Mouse (Mus musculus) heart, embryonic 14.5 days (tissue): ENCODE data around the gene Rbms1. TPM values are rescaled to one million over a fixed set of nuclear protein-coding genes. Genes with fewer than 3 reads are reported as not detected.

ENCODE experiments used
- ATAC-seq: fragments of 200-750 bp; cut with Nextera tagmentation; 2 replicates; pipeline ENCODE4 v1.8.0; 2017; ENCODE audit warnings: low read depth, moderate TSS enrichment; ENCODE audit not compliant: insufficient number of reproducible peaks, insufficient read depth, low FRiP score
- H3K27ac ChIP-seq, 2 experiments: fragments of 200-500 bp in 1 of 2; fragments of 300-500 bp in 1 of 2; sonication (generic) in 1 of 2; replicated peaks in 1 of 2; 2 replicates each; pipeline ENCODE4 v1.5.1; 2012 to 2014; ENCODE audit warnings: low read depth in 2 of 2, low read length in 2 of 2, control low read depth in 1 of 2, mild to moderate bottlenecking in 1 of 2, mixed read lengths in 1 of 2; ENCODE audit not compliant: control insufficient read depth in 1 of 2, insufficient read depth in 1 of 2
- H3K27me3 ChIP-seq: fragments of 300-500 bp; sonication (generic); 2 replicates; pipeline ENCODE4 v1.6.1; 2014; ENCODE audit warnings: mild to moderate bottlenecking, low read length, control low read depth; ENCODE audit not compliant: control insufficient read depth, insufficient read depth
- H3K36me3 ChIP-seq: fragments of 300-500 bp; sonication (generic); 2 replicates; pipeline ENCODE4 v1.6.1; 2014; ENCODE audit warnings: mild to moderate bottlenecking, control low read depth, low read length, mixed read lengths; ENCODE audit not compliant: control insufficient read depth, insufficient read depth
- H3K4me1 ChIP-seq, 2 experiments: fragments of 200-500 bp in 1 of 2; fragments of 300-500 bp in 1 of 2; sonication (generic) in 1 of 2; 2 replicates each; pipeline ENCODE4 v1.6.1; 2012 to 2014; ENCODE audit warnings: low read length in 2 of 2, control low read depth in 1 of 2, mixed read lengths in 1 of 2; ENCODE audit not compliant: control insufficient read depth in 2 of 2, insufficient read depth in 2 of 2
- H3K4me2 ChIP-seq: fragments of 300-500 bp; sonication (generic); 2 replicates; pipeline ENCODE4 v1.6.1; 2014; ENCODE audit warnings: mild to moderate bottlenecking, low read length
- H3K4me3 ChIP-seq, 2 experiments: fragments of 200-500 bp in 1 of 2; fragments of 300-500 bp in 1 of 2; sonication (generic) in 1 of 2; 2 replicates each; pipeline ENCODE4 v1.5.1; 2012 to 2014; ENCODE audit warnings: low read length in 2 of 2, mild to moderate bottlenecking in 2 of 2, control low read depth in 1 of 2, low read depth in 1 of 2, moderate library complexity in 1 of 2; ENCODE audit not compliant: control insufficient read depth in 1 of 2, insufficient read depth in 1 of 2
- H3K9ac ChIP-seq: fragments of 300-500 bp; sonication (generic); 2 replicates; pipeline ENCODE4 v1.6.1; 2014; ENCODE audit warnings: mild to moderate bottlenecking, low read length
- H3K9me3 ChIP-seq: fragments of 300-500 bp; sonication (generic); 2 replicates; pipeline ENCODE4 v1.6.1; 2016; ENCODE audit warnings: low read length, control low read depth; ENCODE audit not compliant: control insufficient read depth
- WGBS: fragments of 180-500 bp; shearing (Covaris S2); extraction: QIAGEN DNeasy Blood & Tissue Kit; methylation state at CpG from one replicate; pipeline ENCODE4 v1.1.7; 2014; 5-methylcytosine and 5-hydroxymethylcytosine counted together
- polyA plus RNA-seq: library from polyadenylated mRNA; unstranded; fragments of >200 nt; fragmentation: Nextera tagmentation; extraction: Ambion mirVana; gene quantifications from 2 replicates; pipeline ENCODE4 v1.2.1, GENCODE M21; 2014

Gene Rbms1
- polyA plus RNA-seq, 1 experiment from 2014 or later, result 79.7 TPM

DNA sequence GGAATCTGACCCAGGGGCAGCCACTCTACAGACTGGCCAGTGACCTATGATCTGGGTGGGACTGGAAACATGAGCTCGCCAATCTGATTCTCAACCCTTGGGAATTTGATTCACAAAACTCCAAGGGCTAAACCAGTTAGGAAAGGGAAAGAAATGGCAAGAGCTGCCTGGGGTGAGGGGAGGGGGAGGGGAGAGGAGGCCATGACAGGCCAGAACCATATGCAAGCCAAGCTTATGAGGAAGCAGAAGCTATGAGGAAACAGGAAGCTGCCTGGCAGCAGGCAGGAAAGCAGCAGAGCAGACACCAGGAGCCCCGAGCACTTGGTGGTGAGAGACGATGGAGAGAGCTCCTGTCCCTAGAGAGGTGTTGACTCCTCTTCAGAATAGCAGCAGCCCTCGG is 79.1 kb downstream of the Rbms1 start:
- Histone ChIP-seq H3K9me3 (no peaks in the 10 kb centered on the region), H3K4me1 (peaks cover 9 to 35% of the 10 kb centered on the region in 2 experiments), H3K4me2 (no peak overlapping the region), H3K27ac (peak overlapping the region; percentile 49 to 53; a peak in 2 of 4 replicates), H3K36me3 (no peaks in the 10 kb centered on the region), H3K9ac (no peak overlapping the region), H3K4me3 (no peak overlapping the region), H3K27me3 (no peaks in the 10 kb centered on the region)
- no peak for ATAC-seq
- 25% methylated on average over 4 of the region's 4 CpGs for WGBS

DNA sequence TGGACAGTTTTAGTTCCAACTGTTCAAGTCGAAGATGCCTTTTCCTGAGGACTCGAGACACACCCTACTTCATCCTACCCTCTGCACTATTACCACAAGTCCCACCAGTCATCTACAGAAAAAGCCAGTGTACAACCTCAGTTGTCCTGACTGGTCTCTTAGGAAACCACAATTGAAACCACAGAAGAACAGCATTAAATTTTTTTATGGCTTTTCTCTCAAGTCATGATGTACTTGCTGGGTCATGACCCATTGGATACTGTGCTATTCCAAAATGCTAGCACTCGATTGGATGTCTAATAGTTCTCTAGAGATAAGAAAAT is 80.0 kb downstream of the Rbms1 start:
- H3K9me3 ChIP-seq, result no peaks in the 10 kb centered on the region
- H3K4me2 ChIP-seq, result no peak overlapping the region
- no peak overlapping the region for H3K9ac ChIP-seq
- no peaks in the 10 kb centered on the region for H3K27me3 ChIP-seq
- no peak overlapping the region for H3K27ac ChIP-seq
- 0 out of 2 replicates have a peak, but pooled peaks cover 3% of the 10 kb centered on the region for H3K36me3 ChIP-seq
- no peak for ATAC-seq
- H3K4me3 ChIP-seq, result no peak overlapping the region
- peaks cover 9 to 42% of the 10 kb centered on the region in 2 experiments for H3K4me1 ChIP-seq
- 62% methylated on average over 3 of the region's 3 CpGs for WGBS

DNA sequence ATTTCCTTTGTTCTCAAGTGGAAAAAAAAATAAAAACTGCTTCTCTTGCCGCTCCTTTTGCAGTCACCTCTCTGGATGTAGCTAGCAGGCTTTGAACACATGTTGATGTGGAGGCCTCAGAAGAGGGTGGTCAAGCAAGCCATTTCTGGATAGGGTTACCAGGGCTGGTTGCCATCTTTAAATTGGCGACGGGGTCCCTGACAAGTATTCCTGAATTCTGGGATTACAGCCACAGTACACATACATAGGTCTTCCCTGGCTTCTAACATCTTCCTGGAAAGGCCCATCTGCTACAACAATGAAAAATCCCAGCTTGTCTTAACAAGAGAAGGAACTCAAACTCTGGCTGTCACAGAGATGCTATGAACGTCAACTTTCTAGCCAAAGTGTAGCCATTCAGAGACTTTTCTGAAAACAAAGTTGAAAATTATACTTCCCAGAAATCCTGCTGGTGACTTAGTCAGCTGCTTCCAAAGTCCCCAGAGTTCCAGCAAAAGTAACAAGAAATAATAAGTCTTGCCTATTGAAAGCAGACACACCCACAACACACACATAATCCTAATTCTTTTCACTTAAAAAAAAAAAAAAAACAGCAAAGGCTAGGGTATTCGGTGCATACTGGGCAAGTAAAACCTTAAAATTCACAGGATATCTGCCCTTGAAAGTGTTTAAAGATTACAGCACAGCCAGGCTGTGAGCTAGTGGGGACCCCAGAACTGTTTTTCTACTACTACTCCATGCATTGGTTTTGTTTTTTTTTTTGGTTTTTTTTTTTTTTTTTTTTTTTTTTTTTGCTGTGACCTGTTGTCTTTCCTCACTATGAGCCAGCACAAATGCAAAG is 80.6 kb downstream of the Rbms1 start:
- Histone ChIP-seq H3K4me1 (peaks cover 13 to 48% of the 10 kb centered on the region in 2 experiments), H3K4me2 (peak overlapping the region; percentile 86)
- ATAC-seq, result no peak

DNA sequence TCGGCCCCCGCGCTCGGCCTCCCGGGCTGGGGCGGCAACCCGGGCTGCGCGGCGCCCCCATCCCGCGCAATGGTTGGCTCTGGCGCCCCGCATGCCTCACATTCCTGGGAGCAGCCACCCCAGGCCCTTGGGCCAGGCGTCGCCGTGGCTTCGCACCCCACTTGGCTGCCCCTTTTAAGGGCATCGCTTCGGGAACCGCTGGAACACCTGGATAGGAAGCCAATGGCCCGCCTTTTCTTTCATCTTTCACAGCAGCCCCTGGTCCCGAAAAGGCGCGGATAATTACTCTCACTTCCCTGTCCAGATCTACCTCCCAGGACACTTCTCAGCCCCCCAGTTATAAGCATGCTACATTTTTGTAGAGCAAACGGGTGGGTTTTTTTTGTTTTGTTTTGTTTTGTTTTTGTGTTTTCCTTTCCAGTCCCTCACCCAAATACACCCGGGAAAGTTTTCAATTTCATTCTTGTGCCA is 81.4 kb downstream of the Rbms1 start:
- Histone ChIP-seq H3K27ac (peak overlapping the region; percentile 50 to 94), H3K4me2 (peak overlapping the region; percentile 86), H3K4me1 (peaks cover 15 to 56% of the 10 kb centered on the region in 2 experiments), H3K9ac (peak overlapping the region; percentile 97), H3K36me3 (0 out of 2 replicates have a peak, but pooled peaks cover 3% of the 10 kb centered on the region), H3K4me3 (peak overlapping the region; percentile 98 to 99), H3K27me3 (no peaks in the 10 kb centered on the region), H3K9me3 (no peaks in the 10 kb centered on the region)
- 2% methylated on average over 27 of the region's 27 CpGs for WGBS
- no peak; the same call in 1 of the 2 replicates for ATAC-seq

More for the DNA sequence above, 80.6 kb downstream of the Rbms1 start:
- 0 out of 2 replicates have a peak, but pooled peaks cover 3% of the 10 kb centered on the region for H3K36me3 ChIP-seq
- no peaks in the 10 kb centered on the region for H3K9me3 ChIP-seq
- 57% methylated on average over 5 of the region's 5 CpGs for WGBS
- H3K9ac ChIP-seq, result no peak overlapping the region
- H3K27ac ChIP-seq, result peak overlapping the region; percentile 2 to 94; a peak in 1 of 4 replicates
- H3K27me3 ChIP-seq, result no peaks in the 10 kb centered on the region
- no peak overlapping the region for H3K4me3 ChIP-seq

DNA sequence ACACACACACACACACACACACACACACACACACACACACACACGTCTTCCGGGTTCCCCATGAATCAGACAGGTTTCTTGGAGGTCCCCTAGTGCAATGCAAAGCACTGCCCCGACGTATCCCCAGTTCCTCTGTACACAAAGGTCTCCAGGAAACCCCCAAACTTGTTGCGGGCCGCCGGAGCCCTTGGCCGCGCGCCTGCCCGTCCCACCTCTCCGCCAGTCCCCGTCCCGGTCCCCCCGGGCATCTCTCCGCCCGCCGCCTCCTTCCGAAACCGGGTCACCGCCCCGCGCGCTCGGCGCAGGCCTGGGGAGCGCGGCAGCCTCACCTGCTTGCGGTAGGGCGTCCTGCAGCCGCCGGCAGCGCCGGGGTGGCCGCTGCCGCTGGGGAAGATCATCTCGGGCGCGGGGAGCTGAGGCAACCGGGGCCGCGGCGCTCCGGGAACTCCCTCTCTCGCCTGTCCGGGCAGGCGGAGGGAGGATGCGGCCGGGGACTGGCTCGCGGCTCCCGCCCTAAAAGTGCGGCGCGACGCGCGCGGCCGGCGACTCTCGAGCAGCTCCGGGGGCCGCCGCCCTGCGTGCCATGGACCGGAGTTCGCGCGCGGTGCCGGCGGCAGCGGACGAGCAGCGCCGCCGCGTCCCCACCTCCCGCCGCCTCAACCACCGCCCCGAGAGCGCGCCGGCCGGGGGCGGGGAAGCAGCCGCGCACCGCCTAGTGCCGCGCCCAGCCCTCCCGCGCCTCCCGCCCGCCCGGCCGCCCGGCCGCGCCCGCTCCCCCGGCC is 82.0 kb downstream of the Rbms1 start:
- H3K4me1 ChIP-seq, result peaks cover 18 to 61% of the 10 kb centered on the region in 2 experiments

DNA sequence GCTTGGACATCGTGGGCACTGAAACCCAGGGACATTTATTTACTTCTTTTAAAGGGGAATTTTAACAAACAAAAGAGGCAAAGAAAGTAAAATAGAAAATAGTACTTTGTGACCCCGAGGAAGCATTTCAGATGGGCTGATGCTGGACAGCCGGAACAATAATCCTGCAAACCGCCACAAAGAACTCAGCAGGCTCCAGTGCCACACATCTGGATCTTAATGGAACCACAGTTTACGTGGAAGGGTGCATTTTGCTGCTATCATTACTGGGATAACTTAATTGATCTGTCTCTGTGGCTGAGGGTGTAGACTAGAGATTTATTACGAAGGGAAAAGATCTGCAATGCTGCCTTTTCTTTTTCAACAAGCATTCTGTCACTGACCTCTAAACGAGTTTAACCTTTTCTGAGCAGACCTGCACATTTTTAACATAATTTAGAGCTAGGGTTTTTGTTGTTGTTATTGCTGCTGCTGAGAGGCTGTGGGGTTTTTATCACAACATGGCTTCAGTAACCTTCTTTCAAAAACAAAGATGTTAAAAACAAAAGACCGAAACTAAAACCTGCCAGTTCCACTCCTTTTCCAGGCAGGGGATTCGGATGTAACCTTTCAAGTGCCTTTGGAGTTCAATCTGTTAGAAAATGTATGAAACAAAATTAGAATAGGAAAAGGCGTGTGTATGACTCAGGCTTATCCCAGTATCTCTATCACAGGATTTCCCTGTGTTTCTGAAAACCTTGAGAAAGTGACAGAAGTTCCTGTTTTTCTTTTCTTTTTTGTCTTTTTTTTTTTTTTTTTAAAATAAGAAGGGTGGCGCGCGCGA is 82.8 kb downstream of the Rbms1 start:
- no peaks in the 10 kb centered on the region for H3K27me3 ChIP-seq
- H3K4me3 ChIP-seq, result peak overlapping the region; percentile 98 to 99
- peak overlapping the region; percentile 97 for H3K9ac ChIP-seq
- H3K4me2 ChIP-seq, result peak overlapping the region; percentile 86
- H3K9me3 ChIP-seq, result no peaks in the 10 kb centered on the region
- 0 out of 2 replicates have a peak, but pooled peaks cover 3% of the 10 kb centered on the region for H3K36me3 ChIP-seq
- ATAC-seq, result no peak
- WGBS, result 11% methylated on average over 14 of the region's 14 CpGs
- peaks cover 19 to 64% of the 10 kb centered on the region in 2 experiments for H3K4me1 ChIP-seq
- H3K27ac ChIP-seq, result peak overlapping the region; percentile 39 to 94; a peak in 3 of 4 replicates

More for the DNA sequence above, 82.0 kb downstream of the Rbms1 start:
- Histone ChIP-seq H3K9me3 (no peaks in the 10 kb centered on the region), H3K27ac (peak overlapping the region; percentile 90 to 94), H3K4me2 (peak overlapping the region; percentile 86), H3K27me3 (no peaks in the 10 kb centered on the region), H3K36me3 (0 out of 2 replicates have a peak, but pooled peaks cover 3% of the 10 kb centered on the region), H3K9ac (peak overlapping the region; percentile 97), H3K4me3 (peak overlapping the region; percentile 98 to 99)
- peak; percentile 86 for ATAC-seq
- WGBS, result 0% methylated on average over 66 of the region's 104 CpGs
